Mouse (Mus musculus) midbrain, postnatal 0 days (tissue): ENCODE measurements around the gene Apc2. TPM values are rescaled to one million over a fixed set of nuclear protein-coding genes. Genes with fewer than 3 reads are reported as not detected.
"Not testable (repeated sequence)": the region's sequence is repeated elsewhere in the genome, so short reads cannot be mapped to it uniquely, and the experiment has no call there.

Experiments used
- ATAC-seq: fragments of 200-750 bp; cut with Nextera tagmentation; 2 replicates; pipeline ENCODE4 v1.8.0; 2017; ENCODE audit warnings: moderate number of reproducible peaks, mild to moderate bottlenecking, moderate TSS enrichment, moderate library complexity; ENCODE audit not compliant: low FRiP score
- DNase-seq: peaks from one replicate; pipeline ENCODE4 v3.0.0-alpha.2; 2015; ENCODE audit warnings: low spot score
- H3K27ac ChIP-seq: fragments of 300-500 bp; sonication (generic); 2 replicates; pipeline ENCODE4 v1.5.1; 2014; ENCODE audit warnings: low read depth, mild to moderate bottlenecking, low read length, mixed read lengths
- H3K27me3 ChIP-seq: fragments of 300-500 bp; sonication (generic); 2 replicates; pipeline ENCODE4 v1.6.1; 2014; ENCODE audit warnings: low read length, control low read depth, mixed read lengths; ENCODE audit not compliant: insufficient read depth
- H3K36me3 ChIP-seq: fragments of 300-500 bp; sonication (generic); 2 replicates; pipeline ENCODE4 v1.6.1; 2014; ENCODE audit warnings: low read length, control low read depth, mixed read lengths; ENCODE audit not compliant: insufficient read depth
- H3K4me1 ChIP-seq: fragments of 300-500 bp; sonication (generic); 2 replicates; pipeline ENCODE4 v1.6.1; 2014; ENCODE audit warnings: mild to moderate bottlenecking, control low read depth, antibody characterized with exemption, low read length, mixed read lengths; ENCODE audit not compliant: insufficient read depth
- H3K4me2 ChIP-seq: fragments of 300-500 bp; sonication (generic); 2 replicates; pipeline ENCODE4 v1.6.1; 2014; ENCODE audit warnings: low read depth, mild to moderate bottlenecking, low read length, mixed read lengths; ENCODE audit not compliant: poor library complexity, severe bottlenecking
- H3K4me3 ChIP-seq: fragments of 300-500 bp; sonication (generic); 2 replicates; pipeline ENCODE4 v1.5.1; 2014; ENCODE audit warnings: low read depth, mild to moderate bottlenecking, low read length, moderate library complexity
- H3K9ac ChIP-seq: fragments of 300-500 bp; sonication (generic); replicated peaks from 2 replicates; pipeline ENCODE4 v1.6.1; 2014; ENCODE audit warnings: mild to moderate bottlenecking, low read length, moderate library complexity, mixed read lengths; ENCODE audit not compliant: poor library complexity, severe bottlenecking
- H3K9me3 ChIP-seq: fragments of 300-500 bp; sonication (generic); 2 replicates; pipeline ENCODE4 v1.6.1; 2016; ENCODE audit warnings: low read length, control low read depth
- CTCF ChIP-seq: IDR thresholded peaks from 2 replicates; pipeline ENCODE4 v1.5.1; 2016; ENCODE audit warnings: antibody characterized with exemption, mild to moderate bottlenecking
- WGBS: fragments of 180-500 bp; shearing (Covaris S2); extraction: QIAGEN DNeasy Blood & Tissue Kit; methylation state at CpG from one replicate; pipeline ENCODE4 v1.1.7; 2014; 5-methylcytosine and 5-hydroxymethylcytosine counted together
- polyA plus RNA-seq: library from polyadenylated mRNA; unstranded; fragments of >200 nt; fragmentation: Nextera tagmentation; extraction: Ambion mirVana; gene quantifications from 2 replicates; pipeline ENCODE4 v1.2.1, GENCODE M21; 2015
- total RNA-seq: library from RNA; depleted of rRNA; stranded (reverse); fragments of >200 nt; gene quantifications from 2 replicates; pipeline ENCODE4 v1.2.3, GENCODE M21; 2014

Gene Apc2
- total and polyA plus RNA-seq, 2 experiments from 2014 or later: 110 to 370 TPM

DNA sequence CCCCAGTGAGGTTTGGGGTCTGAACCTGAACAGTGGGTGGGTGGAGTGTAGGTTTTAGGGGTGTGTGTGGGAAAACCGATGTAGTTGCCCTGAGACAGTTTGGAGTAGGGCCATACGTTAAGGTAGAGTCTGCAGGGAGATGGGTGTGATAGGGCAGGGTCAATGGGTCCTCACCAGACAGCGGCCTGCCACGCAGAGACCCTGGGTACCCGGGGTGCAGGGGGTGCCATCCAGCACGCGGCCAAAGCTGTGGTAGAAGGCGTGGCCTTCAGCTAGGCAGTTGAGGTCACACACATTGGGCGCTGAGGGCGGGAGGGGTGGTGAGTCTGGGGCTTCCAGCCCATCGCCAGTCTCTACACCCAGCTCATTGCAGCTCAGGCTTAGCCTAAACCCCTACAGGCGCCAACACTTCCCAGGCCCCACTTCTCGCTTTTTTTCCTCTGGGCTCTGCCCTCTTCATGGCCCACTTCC lies 47.7 kb downstream of the Apc2 start:
- Histone ChIP-seq H3K27me3 (peaks cover 69% of the 10 kb centered on the region), H3K9me3 (no peaks in the 10 kb centered on the region), H3K9ac (peak overlapping the region; percentile 29; the same call in 1 of the 2 replicates), H3K4me2 (peak overlapping the region; percentile 45), H3K4me3 (peak overlapping the region; percentile 25), H3K36me3 (no peaks in the 10 kb centered on the region), H3K4me1 (0 out of 2 replicates have a peak, but pooled peaks cover 2% of the 10 kb centered on the region), H3K27ac (no peak overlapping the region)
- 31% methylated on average over 9 of the region's 13 CpGs for WGBS
- DNase-seq (no peak), ATAC-seq (no peak)
- TF ChIP-seq CTCF: no peak

DNA sequence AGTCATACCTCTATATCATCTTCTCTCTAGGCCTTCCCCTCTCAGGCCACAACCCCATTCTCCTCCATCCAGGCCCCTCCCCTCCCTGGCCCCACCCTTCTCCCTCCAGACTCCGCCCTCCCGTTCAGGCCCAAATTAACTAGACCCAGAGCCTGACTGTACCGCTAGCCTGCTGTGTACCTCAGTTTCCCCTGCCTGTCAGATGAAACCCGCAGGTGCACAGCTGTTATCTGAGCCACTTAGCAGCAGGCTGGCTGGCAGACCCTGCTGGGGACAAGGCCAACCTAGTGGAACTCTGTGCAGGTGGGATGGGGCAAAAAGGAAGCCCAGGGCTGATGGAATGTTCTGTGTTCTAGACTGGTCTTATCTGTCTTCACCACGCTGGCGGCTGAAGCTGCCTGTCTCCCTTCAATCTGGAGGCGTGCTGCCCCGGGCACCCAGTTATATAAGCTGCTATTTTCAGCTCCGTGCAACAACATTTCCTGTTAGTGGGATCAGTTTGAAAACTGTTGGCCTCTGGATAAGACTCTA lies 48.4 kb downstream of the Apc2 start:
- H3K4me2 ChIP-seq: no peak overlapping the region
- no peak overlapping the region for H3K9ac ChIP-seq
- H3K27ac ChIP-seq: no peak overlapping the region
- H3K36me3 ChIP-seq: no peaks in the 10 kb centered on the region
- ATAC-seq: no peak
- peaks cover 76% of the 10 kb centered on the region for H3K27me3 ChIP-seq
- WGBS: 43% methylated on average over 9 of the region's 9 CpGs
- no peak for DNase-seq
- TF ChIP-seq CTCF: no peak
- no peaks in the 10 kb centered on the region for H3K9me3 ChIP-seq
- 0 out of 2 replicates have a peak, but pooled peaks cover 2% of the 10 kb centered on the region for H3K4me1 ChIP-seq
- H3K4me3 ChIP-seq: no peak overlapping the region

DNA sequence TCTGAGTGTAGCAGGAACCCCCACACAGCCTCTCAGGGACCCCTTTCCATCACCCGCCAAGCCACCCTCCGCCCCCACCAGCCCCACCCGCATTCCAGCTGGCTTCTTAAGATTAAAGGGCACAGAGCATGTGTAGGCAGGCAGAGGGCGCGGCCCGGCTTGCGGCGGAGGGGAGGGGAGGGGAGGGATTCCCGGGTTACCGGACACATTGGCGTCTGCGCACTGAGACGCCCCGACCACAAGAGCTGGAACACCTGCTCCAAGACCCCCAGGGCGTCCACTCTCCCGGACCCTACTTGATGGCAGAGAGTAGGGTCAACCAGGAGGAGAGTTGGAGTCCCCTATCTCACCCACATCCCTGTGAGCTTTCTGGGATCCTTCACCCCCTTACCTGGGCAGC lies 49.3 kb downstream of the Apc2 start:
- 2% methylated on average over 16 of the region's 16 CpGs for WGBS
- H3K4me3 ChIP-seq: no peak overlapping the region
- no peak overlapping the region for H3K9ac ChIP-seq
- H3K4me2 ChIP-seq: no peak overlapping the region
- H3K27me3 ChIP-seq: peaks cover 85% of the 10 kb centered on the region
- 0 out of 2 replicates have a peak, but pooled peaks cover 2% of the 10 kb centered on the region for H3K4me1 ChIP-seq
- ATAC-seq (no peak), DNase-seq (no peak)
- H3K9me3 ChIP-seq: no peaks in the 10 kb centered on the region
- H3K27ac ChIP-seq: no peak overlapping the region
- no peak for TF ChIP-seq CTCF
- no peaks in the 10 kb centered on the region for H3K36me3 ChIP-seq

DNA sequence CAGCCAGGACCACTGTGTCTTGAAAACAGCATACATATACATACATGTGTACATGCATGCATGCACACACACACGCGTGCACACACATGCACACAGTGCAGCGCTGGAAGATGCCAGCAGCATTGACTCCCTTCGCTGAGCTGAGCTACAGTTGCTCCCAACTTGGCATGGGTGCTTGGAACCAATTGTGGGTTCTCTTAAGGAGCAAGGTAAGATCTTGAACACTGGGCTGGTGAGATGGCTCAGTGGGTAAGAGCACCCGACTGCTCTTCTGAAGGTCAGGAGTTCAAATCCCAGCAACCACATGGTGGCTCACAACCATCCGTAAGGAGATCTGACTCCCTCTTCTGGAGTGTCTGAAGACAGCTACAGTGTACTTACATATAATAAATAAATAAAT lies 50.2 kb downstream of the Apc2 start:
- not testable (repeated sequence) for DNase-seq, H3K4me1 ChIP-seq, ATAC-seq, H3K9me3 ChIP-seq, H3K4me3 ChIP-seq, H3K27ac ChIP-seq, H3K36me3 ChIP-seq, H3K9ac ChIP-seq, H3K4me2 ChIP-seq
- peaks cover 84% of the 10 kb centered on the region for H3K27me3 ChIP-seq
- 76% methylated on average over 5 of the region's 6 CpGs for WGBS

DNA sequence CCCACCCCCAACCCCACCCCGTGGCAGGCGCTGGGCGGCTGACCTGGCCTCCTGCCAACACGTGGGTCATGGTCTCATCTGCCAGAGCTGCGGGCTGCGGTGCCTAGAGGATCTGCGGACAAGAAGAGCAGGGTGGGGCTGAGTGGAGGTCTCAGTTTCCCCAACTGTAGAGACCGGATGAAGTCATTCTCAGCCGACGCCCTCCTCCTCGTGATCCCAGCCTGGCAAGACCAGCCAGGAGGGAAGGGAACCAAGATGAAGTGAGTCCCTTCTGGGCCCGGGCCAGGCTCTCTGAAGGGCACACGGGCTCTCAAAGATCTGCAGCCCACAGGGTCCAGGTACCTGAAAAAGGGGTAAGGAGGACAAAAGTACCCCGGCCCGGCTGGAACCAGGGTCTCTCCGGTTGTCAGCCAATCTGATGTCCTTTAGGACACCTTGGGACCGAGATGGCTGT lies 51.8 kb downstream of the Apc2 start:
- H3K9me3 ChIP-seq: no peaks in the 10 kb centered on the region
- ATAC-seq: no peak
- H3K36me3 ChIP-seq: no peaks in the 10 kb centered on the region
- peaks cover 83% of the 10 kb centered on the region for H3K27me3 ChIP-seq
- no peak for TF ChIP-seq CTCF
- H3K4me3 ChIP-seq: no peak overlapping the region
- H3K4me1 ChIP-seq: 0 out of 2 replicates have a peak, but pooled peaks cover 2% of the 10 kb centered on the region
- no peak overlapping the region for H3K9ac ChIP-seq
- no peak for DNase-seq
- H3K4me2 ChIP-seq: no peak overlapping the region
- H3K27ac ChIP-seq: no peak overlapping the region
- WGBS: 15% methylated on average over 15 of the region's 17 CpGs

DNA sequence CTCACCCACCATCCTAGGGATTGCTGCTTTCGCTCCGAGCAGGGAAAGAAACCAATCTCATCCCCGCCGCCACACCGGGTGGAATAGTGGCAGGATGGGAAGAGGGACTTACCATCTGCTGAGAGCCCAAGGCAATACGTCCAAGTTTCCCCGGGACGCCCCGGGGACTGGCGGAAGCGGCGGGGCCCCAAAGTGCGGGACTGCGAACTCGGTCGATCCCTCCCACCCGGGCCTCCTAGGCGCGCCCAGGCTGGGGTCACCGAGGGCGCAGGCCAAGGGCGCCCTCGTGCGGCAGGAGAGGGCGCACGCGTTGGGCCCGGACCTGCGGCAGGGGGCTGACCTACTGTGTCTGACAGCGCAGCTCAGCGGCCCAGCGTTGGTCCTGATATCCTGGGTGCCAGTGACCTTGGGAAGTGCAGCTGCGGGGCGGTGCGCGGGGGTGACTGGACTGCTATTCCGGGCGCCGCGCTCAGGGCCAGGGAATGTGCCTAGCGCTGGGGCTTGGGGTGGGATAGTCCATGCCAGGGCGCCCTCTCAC lies 52.5 kb downstream of the Apc2 start, which contains the start of gene Adamtsl5:
Gene Adamtsl5 (minus strand): TSS at position 169 of the 538 bp plus-strand sequence.
- no peak for ATAC-seq
- H3K4me3 ChIP-seq: peak within 1 kb of the TSS; percentile 13; the same call in 1 of the 2 replicates

More for the DNA sequence above, 52.5 kb downstream of the Apc2 start, which contains the start of gene Adamtsl5:
- Histone ChIP-seq H3K27ac (no peak within 1 kb of the TSS), H3K9me3 (no peaks in the 10 kb centered on the region), H3K4me2 (0 out of 2 replicates have a peak within 1 kb of the TSS, but pooled peaks have one; percentile 20), H3K4me1 (0 out of 2 replicates have a peak, but pooled peaks cover 2% of the 10 kb centered on the region), H3K27me3 (peaks cover 80% of the 10 kb centered on the region), H3K9ac (no peak within 1 kb of the TSS), H3K36me3 (no peaks in the 10 kb centered on the region)
- TF ChIP-seq CTCF: peak; percentile 56
- WGBS: under 1% methylated on average over 37 of the region's 42 CpGs
- DNase-seq: no peak
